In the genomic region with DNA sequence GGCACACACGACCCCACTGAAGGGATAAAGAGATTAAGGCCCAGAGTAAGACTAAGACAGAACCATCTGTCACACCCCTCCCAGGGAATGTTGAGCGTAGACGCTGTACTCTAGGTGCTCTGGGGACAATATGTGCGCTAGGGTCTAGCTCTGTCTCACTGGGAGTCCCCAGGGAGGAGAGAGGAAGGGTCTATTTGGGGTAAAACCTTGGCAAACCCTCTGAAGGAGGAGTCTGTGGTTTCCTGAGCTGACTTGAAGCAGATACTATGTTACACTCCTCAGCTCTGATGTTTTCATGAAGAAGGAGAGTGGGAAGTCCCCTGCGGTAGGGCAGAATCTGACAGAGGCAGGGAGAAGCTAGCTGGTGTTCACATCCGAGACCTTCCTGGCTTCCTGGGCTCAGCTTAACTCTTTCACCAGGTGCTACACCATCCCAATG, we compare ENCODE assay signal across 11 mouse cellular contexts. TPM values are rescaled to one million over a fixed set of nuclear protein-coding genes. Genes with fewer than 3 reads are reported as not detected.
DNase-seq lines count a peak whose midpoint lies in the region; ATAC-seq and TF ChIP-seq lines count a peak whose summit lies in the region.
"Had no signal": no experiment of that assay in that cellular context is flagged by ENCODE, and none has a peak within 500 bp of the region (broad histone marks: within the 10 kb centered on the region; RNA-seq: fewer than 3 reads in every experiment).

No protein-coding gene starts in this region.

- H3K9me3 ChIP-seq in embryonic facial prominence, embryonic 10.5 days, result no peaks in the 10 kb centered on the region
- H3K9me3 ChIP-seq in neural tube, embryonic 15.5 days (replicated peaks), result no peaks in the 10 kb centered on the region
- H3K9me3 ChIP-seq: hindbrain, embryonic 12.5 days had no signal

- H3K27ac ChIP-seq in gastrocnemius, adult 2 months, result peak overlapping the region; percentile 46
- H3K27ac ChIP-seq in left cerebral cortex, adult 2 months, result 0 out of 2 replicates have a peak overlapping the region, but pooled peaks have one; percentile 15
- H3K27ac ChIP-seq in embryonic facial prominence, embryonic 10.5 days (replicated peaks), result peak overlapping the region; percentile 57; the same call in 1 of the 2 replicates
- H3K27ac ChIP-seq in neural tube, embryonic 15.5 days (replicated peaks), result peak overlapping the region; percentile 6; the same call in 1 of the 2 replicates
- H3K27ac ChIP-seq: hindbrain, embryonic 12.5 days had no signal

- no peak for ATAC-seq in neural tube, embryonic 15.5 days (ENCODE audit: low FRiP score)
- ATAC-seq in erythroid progenitor cell, adult 5-6 weeks (replicated peaks; ENCODE audit: low FRiP score, poor library complexity, severe bottlenecking), result no peak
- ATAC-seq: forebrain, postnatal 0 days had no signal

- H3K36me3 ChIP-seq in embryonic facial prominence, embryonic 10.5 days (replicated peaks), result no peaks in the 10 kb centered on the region
- H3K36me3 ChIP-seq in neural tube, embryonic 15.5 days, result no peaks in the 10 kb centered on the region
- H3K36me3 ChIP-seq: hindbrain, embryonic 12.5 days had no signal

- DNase-seq in gastrocnemius, adult 2 months, result no peak
- no peak for DNase-seq in gastrocnemius, adult 8-10 months (ENCODE audit: low spot score in 2 of 2)
- DNase-seq in left cerebral cortex, adult 2 months (ENCODE audit: extremely low spot score in 1 of 2, low spot score in 2 of 2), result no peak
- DNase-seq in left cerebral cortex, adult 18-20 months (ENCODE audit: low spot score in 2 of 2), result no peak
- no peak for DNase-seq in embryonic facial prominence, embryonic 10.5 days (ENCODE audit: low spot score)
- no peak for DNase-seq in frontal cortex, postnatal 25 days (ENCODE audit: low spot score in 2 of 2)
- DNase-seq: adrenal gland, adult 8-10 months; forebrain, postnatal 0 days had no signal

- intact Hi-C loops in gastrocnemius, adult 2 months (cut with DNase I), result no loop called here
- intact Hi-C loops in left cerebral cortex, adult 2 months (cut with DNase I), result no loop called here

- H3K9ac ChIP-seq in neural tube, embryonic 15.5 days (replicated peaks), result no peak overlapping the region
- H3K9ac ChIP-seq: forebrain, postnatal 0 days; hindbrain, embryonic 12.5 days had no signal

- TF ChIP-seq CTCF in gastrocnemius, adult 2 months (IDR thresholded peaks at IDR 0.05), result no peak
- no peak for TF ChIP-seq CTCF in left cerebral cortex, adult 2 months (IDR thresholded peaks at IDR 0.05)

- no peak overlapping the region for H3K4me3 ChIP-seq in gastrocnemius, adult 2 months
- no peak overlapping the region for H3K4me3 ChIP-seq in left cerebral cortex, adult 2 months
- H3K4me3 ChIP-seq in embryonic facial prominence, embryonic 10.5 days, result no peak overlapping the region
- H3K4me3 ChIP-seq in neural tube, embryonic 15.5 days (replicated peaks), result no peak overlapping the region
- H3K4me3 ChIP-seq: hindbrain, embryonic 12.5 days had no signal

- peaks cover 63% of the 10 kb centered on the region for H3K4me1 ChIP-seq in embryonic facial prominence, embryonic 10.5 days
- H3K4me1 ChIP-seq in neural tube, embryonic 15.5 days, result peaks cover 27% of the 10 kb centered on the region

- 68% methylated on average over 6 of the region's 6 CpGs for WGBS in embryonic facial prominence, embryonic 10.5 days
- 65% methylated on average over 6 of the region's 6 CpGs for WGBS in neural tube, embryonic 15.5 days

- peaks cover 74% of the 10 kb centered on the region for H3K27me3 ChIP-seq in embryonic facial prominence, embryonic 10.5 days (replicated peaks; ENCODE audit: low read depth, poor library complexity, severe bottlenecking)
- peaks cover 5% of the 10 kb centered on the region; the same call in 1 of the 2 replicates for H3K27me3 ChIP-seq in neural tube, embryonic 15.5 days (replicated peaks)

- H3K4me2 ChIP-seq in neural tube, embryonic 15.5 days, result no peak overlapping the region
- H3K4me2 ChIP-seq: hindbrain, embryonic 12.5 days had no signal

RNA-seq across cellular contexts. Expression of a gene that starts 8.3 kb away (rescaled TPM):
- 1 to 10 TPM; 1.1 to 4.7 TPM for total RNA-seq in gastrocnemius, adult 2 months (2021)
- total RNA-seq in gastrocnemius, adult 8-10 months (2022), result 1 to 10 TPM; 1.1 to 2.4 (median 1.8) TPM
- under 1 TPM; 0.50 to 0.91 TPM for total RNA-seq in left cerebral cortex, adult 2 months (2021)
- total RNA-seq in left cerebral cortex, adult 18-20 months (2021), result under 1 TPM; 0.28 to 0.74 TPM
- polyA plus RNA-seq in embryonic facial prominence, embryonic 10.5 days (2016; fragmentation: Nextera tagmentation; extraction: Ambion mirVana), result 1.9 and 2.9 TPM in 2 replicates
- polyA plus RNA-seq in neural tube, embryonic 15.5 days (2015; fragmentation: Nextera tagmentation; extraction: Ambion mirVana), result 1.3 and 2.0 TPM in 2 replicates
- not detected in 2 replicates for total RNA-seq in erythroid progenitor cell, adult 5-6 weeks (2015; ENCODE audit: low replicate concordance)
- not detected in 2 replicates for total RNA-seq in erythroid progenitor cell, adult 5-6 weeks (2017; ENCODE audit: low replicate concordance)

Comparison
In these comparisons a context has a peak if more than half of its experiments do, and no peak if none do; other contexts are left out.
1. H3K27ac ChIP-seq: peak in every context shown above with its lines; median percentile 57 in embryonic facial prominence, embryonic 10.5 days; 46 in gastrocnemius, adult 2 months; 15 in left cerebral cortex, adult 2 months; 6 in neural tube, embryonic 15.5 days.